Mouse (Mus musculus) brown adipose tissue, adult 24 weeks (tissue): Measurements from ENCODE around the gene Ppp1r13l. TPM values are rescaled to one million over a fixed set of nuclear protein-coding genes. Genes with fewer than 3 reads are reported as not detected.
A peak's percentile ranks its signal among the peaks of the same experiment; 100 is the strongest.

ENCODE experiments used
- H3K27ac ChIP-seq: fragments of 200-500 bp; replicated peaks from 2 replicates; pipeline ENCODE4 v1.5.1; 2012; ENCODE audit warnings: low read depth, mild to moderate bottlenecking, low read length
- H3K4me1 ChIP-seq: fragments of 200-500 bp; 2 replicates; pipeline ENCODE4 v1.6.1; 2012; ENCODE audit warnings: low read length, mixed read lengths; ENCODE audit not compliant: control insufficient read depth, insufficient read depth, insufficient read length
- H3K4me3 ChIP-seq: fragments of 200-500 bp; 2 replicates; pipeline ENCODE4 v1.5.1; 2012; ENCODE audit warnings: low read depth, mild to moderate bottlenecking, low read length, moderate library complexity; ENCODE audit not compliant: insufficient read depth
- polyA plus RNA-seq: library from polyadenylated mRNA; stranded (reverse); fragments of >200 nt; gene quantifications from 2 replicates; pipeline ENCODE4 v1.2.4, GENCODE M21; 2012; ENCODE audit not compliant: missing spikeins, insufficient read depth, insufficient read length

Ppp1r13l gene
- polyA plus RNA-seq, result 1.7 and 4.1 TPM in 2 replicates

- H3K4me1 ChIP-seq, result peaks cover 6% of the 10 kb centered on the region; the same call in 1 of the 2 replicates
- peak within 1 kb of the TSS; percentile 86 for H3K4me3 ChIP-seq
- peak within 1 kb of the TSS; percentile 92 for H3K27ac ChIP-seq
These were observed at the start of gene Ppp1r13l, which contains the start of gene Cd3eap for GRCm38 (mm10) chr7:19359299-19359891. Gene Ppp1r13l (plus strand): TSS chr7:19359749. Gene Cd3eap (minus strand): TSS chr7:19359483.

- H3K4me3 ChIP-seq, result peak within 1 kb of the TSS; percentile 73
- H3K27ac ChIP-seq, result peak within 1 kb of the TSS; percentile 93
- H3K4me1 ChIP-seq, result no peaks in the 10 kb centered on the region
These were observed 49.5 kb upstream of the Ppp1r13l start, which contains the start of gene Fosb for GRCm38 (mm10) chr7:19309884-19310641. Gene Fosb (minus strand): TSS chr7:19310051.

DNA sequence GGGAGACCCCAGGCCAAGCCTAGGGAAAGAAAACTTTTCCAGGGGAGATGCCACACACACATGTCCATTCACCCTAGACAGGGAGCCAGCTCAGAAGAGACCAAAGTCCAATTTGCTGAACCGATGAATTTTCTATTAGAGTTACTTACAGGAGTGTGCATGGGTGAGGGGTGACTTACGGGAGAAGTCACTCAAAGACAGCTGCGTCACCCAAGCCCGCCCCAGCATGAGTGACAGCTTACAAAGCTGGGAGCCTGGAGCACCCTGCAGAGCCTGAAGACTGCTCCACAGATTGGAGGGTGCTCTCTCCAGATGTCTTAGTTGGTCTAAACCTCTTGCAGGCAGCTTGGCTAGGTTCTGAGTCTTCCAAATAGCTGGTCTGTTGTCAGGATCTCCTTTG, 47.6 kb upstream of the Ppp1r13l start:
- Histone ChIP-seq H3K4me1 (peaks cover 5% of the 10 kb centered on the region; the same call in 1 of the 2 replicates), H3K4me3 (no peak overlapping the region), H3K27ac (no peak overlapping the region)

GRCm38 (mm10) chr7:19314033-19314432, 45.5 kb upstream of the Ppp1r13l start:
- Histone ChIP-seq H3K4me1 (peaks cover 5% of the 10 kb centered on the region; the same call in 1 of the 2 replicates), H3K27ac (no peak overlapping the region), H3K4me3 (no peak overlapping the region)

DNA sequence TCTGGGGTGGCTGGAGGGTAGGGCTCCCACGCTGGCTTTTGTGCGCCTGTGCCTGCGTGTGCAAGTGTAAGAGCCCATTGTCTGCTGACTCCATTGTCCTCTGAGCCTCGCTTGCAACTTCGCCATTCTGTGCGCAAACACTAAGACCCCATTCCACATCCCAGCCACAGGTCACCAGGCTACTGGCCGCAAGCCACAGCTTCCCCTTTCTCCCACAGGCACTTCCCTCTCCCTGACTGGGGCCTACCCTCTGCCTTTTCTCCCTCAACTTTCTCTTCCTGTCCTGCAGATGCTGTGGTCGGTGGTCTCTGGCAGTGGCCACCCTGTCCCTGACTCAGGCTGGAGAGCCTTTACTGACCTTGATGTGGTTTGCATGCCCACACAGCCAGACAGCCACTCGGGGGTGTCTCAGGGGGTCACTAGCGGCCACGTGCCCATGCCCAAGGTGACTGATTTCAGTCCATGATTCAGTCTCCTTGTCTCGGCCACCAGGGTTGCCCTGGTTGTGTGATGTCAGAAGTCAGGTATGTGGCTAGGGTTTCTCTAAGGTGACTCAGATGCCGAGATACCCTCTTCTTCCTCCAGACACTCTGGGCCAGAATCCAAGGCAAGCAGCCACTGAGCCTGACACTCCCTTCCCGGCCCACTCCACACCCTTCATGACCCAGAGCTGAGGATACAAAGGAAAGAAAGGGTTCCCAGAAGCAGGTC, 42.9 kb upstream of the Ppp1r13l start:
- Histone ChIP-seq H3K4me1 (peaks cover 9% of the 10 kb centered on the region; the same call in 1 of the 2 replicates), H3K27ac (peak overlapping the region; percentile 37), H3K4me3 (no peak overlapping the region)

- Histone ChIP-seq H3K4me1 (peaks cover 9% of the 10 kb centered on the region; the same call in 1 of the 2 replicates), H3K27ac (no peak overlapping the region), H3K4me3 (no peak overlapping the region)
These were observed 41.3 kb upstream of the Ppp1r13l start for GRCm38 (mm10) chr7:19318201-19318600.

DNA sequence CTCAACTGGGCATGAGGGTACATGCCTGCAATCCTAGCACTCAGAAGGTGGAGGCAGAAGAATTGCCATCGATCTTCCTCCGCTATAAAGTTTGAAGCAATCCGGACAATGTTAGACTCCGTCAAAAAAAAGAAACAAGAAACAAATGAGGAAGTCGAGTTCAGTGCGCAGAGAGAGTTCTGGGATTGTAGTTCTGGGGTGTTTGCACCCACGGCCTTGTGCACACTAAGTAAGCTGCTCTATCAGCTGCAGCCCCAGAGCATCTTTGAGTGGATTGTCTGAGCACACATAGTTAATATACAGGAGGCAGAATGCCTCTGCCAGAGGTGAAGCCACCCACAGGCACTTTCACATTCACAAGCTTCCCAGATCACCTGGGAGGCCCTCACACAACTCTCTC, 40.9 kb upstream of the Ppp1r13l start:
- Histone ChIP-seq H3K4me1 (peaks cover 9% of the 10 kb centered on the region; the same call in 1 of the 2 replicates), H3K4me3 (no peak overlapping the region), H3K27ac (0 out of 2 replicates have a peak overlapping the region, but pooled peaks have one; percentile 40)

DNA sequence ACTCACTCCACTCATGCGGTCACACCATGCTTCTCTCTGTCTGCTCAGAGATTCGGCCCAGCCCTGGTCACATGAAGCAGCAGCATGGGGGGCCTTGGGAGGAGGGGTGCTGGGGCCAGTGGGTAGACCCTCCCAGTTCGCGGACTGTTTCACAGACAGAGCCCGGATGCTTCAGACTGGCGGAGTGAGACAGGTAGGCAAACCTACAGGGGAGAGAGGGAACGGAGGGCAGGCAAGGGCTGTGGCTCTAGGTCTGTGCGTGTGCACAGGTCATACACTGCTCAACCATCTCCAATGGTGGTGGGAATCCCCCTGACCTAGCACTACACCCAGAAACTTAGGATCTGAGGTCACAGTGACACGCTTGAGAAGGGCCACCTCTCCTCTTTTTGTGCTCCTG, 40.1 kb upstream of the Ppp1r13l start:
- 0 out of 2 replicates have a peak overlapping the region, but pooled peaks have one; percentile 17 for H3K27ac ChIP-seq
- peak overlapping the region; percentile 55 for H3K4me3 ChIP-seq
- H3K4me1 ChIP-seq, result peaks cover 9% of the 10 kb centered on the region; the same call in 1 of the 2 replicates

DNA sequence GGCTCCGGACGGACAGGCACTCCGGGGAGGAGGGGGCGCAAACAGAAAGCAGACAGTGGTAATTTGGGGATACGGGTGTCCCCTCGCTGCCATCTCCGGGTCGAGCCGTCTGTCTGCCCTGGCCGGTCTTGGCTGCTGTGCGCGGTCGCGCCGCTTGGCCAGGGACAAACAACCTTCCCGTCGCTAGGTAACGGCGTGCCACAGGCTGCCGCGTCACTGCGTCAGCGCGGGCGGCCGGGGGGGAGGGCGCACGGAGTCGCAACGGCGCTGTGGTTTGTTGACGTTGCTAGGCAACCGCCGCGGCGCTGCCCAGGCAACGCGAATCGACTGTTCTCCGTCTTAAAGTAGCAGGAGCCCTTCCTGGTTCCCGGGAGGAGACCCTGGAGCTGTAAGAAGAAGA, 39.6 kb upstream of the Ppp1r13l start:
- Histone ChIP-seq H3K27ac (peak overlapping the region; percentile 17; the same call in 1 of the 2 replicates), H3K4me3 (peak overlapping the region; percentile 55), H3K4me1 (peaks cover 9% of the 10 kb centered on the region; the same call in 1 of the 2 replicates)

GRCm38 (mm10) chr7:19320637-19321036, 38.9 kb upstream of the Ppp1r13l start:
- H3K4me3 ChIP-seq, result no peak overlapping the region

DNA sequence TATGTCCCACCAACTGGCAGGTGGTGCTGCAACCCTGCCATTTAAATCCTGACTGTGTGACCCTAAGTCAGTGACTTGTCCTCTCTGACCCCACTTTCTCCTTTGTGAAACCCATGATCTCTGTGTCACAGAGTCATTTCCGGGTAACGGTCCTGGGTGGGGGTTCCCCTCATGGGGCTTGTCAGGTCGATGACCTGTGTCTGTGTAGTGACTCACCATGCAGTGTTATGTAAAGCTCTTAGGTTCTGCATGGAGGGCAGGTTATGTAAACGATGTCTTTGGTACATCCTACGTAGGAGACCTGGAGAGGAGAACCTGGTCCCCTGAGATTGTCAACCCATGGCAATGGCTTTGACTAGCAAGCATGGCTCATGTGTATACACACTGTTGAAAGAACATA, 38.1 kb upstream of the Ppp1r13l start:
- Histone ChIP-seq H3K4me3 (no peak overlapping the region), H3K4me1 (0 out of 2 replicates have a peak, but pooled peaks cover 6% of the 10 kb centered on the region), H3K27ac (no peak overlapping the region)

More at GRCm38 (mm10) chr7:19320637-19321036, 38.9 kb upstream of the Ppp1r13l start:
- Histone ChIP-seq H3K4me1 (peaks cover 9% of the 10 kb centered on the region; the same call in 1 of the 2 replicates), H3K27ac (no peak overlapping the region)

GRCm38 (mm10) chr7:19322489-19322888, 37.1 kb upstream of the Ppp1r13l start:
- Histone ChIP-seq H3K27ac (no peak overlapping the region), H3K4me3 (no peak overlapping the region), H3K4me1 (0 out of 2 replicates have a peak, but pooled peaks cover 3% of the 10 kb centered on the region)

DNA sequence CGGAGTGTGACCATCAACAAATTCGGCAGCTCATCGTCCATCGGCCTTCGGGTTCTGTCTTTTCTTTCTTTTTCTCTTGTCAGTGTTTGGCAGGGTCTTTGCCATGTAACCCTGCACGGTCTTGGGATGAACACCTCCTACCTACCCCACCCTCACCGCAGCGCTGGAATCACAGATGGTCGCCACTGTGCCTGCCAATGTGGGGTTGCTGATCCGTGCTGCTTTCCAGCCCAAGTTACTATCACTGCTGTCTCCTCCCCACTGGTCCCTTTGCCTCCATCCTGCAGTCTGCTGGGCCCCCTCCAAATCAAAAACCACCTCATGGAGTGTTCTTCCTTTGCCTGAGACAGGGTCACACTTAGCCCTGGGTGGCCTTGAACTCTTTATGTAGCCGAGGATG, 35.3 kb upstream of the Ppp1r13l start:
- H3K4me1 ChIP-seq, result 0 out of 2 replicates have a peak, but pooled peaks cover 3% of the 10 kb centered on the region
- H3K27ac ChIP-seq, result no peak overlapping the region
- no peak overlapping the region for H3K4me3 ChIP-seq

- H3K4me3 ChIP-seq, result no peak overlapping the region
- H3K27ac ChIP-seq, result peak overlapping the region; percentile 26
- 0 out of 2 replicates have a peak, but pooled peaks cover 1% of the 10 kb centered on the region for H3K4me1 ChIP-seq
These were observed 34.0 kb upstream of the Ppp1r13l start for GRCm38 (mm10) chr7:19325262-19326199.
